Mouse (Mus musculus) forelimb bud, embryonic 11.5 days (tissue): ENCODE measurements at regions not wholly inside any gene's neighbourhood (a gene's known extent, or its start where the extent isn't known, plus 50 kb on each side); places are given as distances from the start of the nearest gene placed in this dataset.
A peak's percentile ranks its signal among the peaks of the same experiment; 100 is the strongest.
"Not testable (repeated sequence)": the region's sequence is repeated elsewhere in the genome, so short reads cannot be mapped to it uniquely, and the experiment has no call there.

Experiments
- DNase-seq: peaks from one replicate; pipeline ENCODE4 v3.0.0-alpha.2; 2012; ENCODE audit warnings: low read depth, low spot score

DNA sequence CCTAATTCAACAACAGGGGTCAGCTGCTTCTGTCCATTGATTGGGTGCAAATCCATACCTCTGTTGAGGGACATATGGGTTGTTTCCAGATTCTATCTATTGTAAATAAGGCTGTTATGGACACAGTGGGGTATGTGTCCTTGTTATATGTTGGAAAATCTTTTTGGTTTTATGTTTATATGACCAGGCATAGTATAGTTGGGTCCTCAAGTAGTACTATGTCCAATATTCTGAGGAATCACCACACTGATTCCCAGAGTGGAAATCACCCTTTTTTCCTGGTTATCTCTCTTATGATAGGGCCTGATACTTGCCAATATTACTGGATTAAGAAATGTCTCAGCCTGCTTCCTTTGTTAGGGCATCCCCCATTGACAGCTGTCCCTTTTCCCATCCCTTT is 1471.0 kb downstream of the Kcnt2 start:
- no peak for DNase-seq

DNA sequence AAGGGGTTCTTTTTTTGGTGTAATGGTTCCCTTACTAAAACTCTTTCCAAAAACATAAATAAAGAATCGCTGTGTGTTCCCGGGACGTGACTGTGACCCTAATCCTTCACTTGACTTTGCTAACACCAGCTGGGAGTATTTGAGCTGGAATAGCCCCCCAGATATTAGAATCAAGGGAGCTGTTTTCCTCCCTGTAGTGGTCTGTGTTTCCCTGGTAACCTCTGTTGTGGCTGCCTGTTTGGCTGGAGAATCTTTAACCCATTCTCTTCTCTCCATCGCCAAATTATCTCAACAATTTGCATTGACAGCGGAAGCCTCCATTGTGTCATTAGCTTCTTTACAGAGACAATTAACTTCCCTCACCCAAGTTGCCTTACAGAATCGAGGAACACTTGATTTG is 1471.6 kb downstream of the Kcnt2 start:
- DNase-seq: no peak

DNA sequence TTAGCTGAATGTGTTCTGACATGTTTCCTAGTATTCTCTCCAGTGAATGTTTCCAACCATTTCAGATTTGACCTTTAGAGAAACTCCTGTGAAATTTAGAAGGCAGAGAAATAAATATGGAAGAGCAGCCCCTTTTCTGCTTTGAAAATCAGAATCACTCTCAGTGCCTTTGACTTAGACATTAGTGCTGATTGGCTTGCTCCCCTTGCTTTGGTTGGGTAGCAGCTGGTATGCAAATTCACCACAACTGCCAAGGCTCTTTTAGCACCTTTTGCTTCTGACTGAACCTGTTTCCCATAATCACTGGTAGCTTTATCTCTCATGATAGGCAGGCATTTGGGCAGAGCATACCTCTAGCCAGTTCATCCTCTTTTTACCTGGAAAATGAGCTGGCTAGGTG is 1495.3 kb downstream of the Kcnt2 start:
- no peak for DNase-seq

DNA sequence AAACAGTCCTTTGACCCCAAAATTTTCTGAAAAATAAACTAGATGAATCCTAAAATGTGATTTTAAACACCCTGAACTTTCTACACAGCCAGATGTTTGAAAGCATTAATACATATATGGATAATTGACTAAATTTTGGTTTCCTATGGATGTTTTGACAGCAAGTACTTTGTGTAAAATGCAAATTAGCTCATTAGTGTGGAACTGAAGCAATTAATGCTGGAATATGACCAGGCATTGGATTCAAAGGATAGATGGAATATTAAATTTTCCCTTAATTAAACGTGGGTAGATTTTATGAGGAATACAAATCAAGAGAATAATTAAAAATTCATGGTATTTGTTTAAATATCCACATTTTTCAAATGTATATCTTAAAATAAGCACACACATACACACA is 1530.1 kb downstream of the Kcnt2 start:
- DNase-seq: no peak

DNA sequence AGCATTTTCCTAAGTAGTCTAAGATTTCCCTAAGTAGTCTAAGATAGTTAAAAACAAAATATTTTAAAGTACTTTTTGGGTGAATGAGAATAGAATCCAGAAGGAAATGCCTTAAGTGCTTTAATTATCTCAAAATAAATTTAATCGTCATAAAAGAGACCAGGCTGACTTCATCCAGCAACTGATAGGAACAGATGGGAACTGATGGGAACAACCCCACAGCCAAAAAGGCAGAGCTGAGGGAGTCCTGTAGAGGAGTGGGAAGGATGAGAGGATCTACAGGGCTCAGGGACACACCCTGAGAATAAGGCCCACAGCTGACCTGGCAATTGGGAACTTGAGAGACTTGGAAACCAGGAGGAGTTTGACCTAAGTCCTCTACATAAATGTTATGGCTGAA is 1537.4 kb downstream of the Kcnt2 start:
- no peak for DNase-seq

DNA sequence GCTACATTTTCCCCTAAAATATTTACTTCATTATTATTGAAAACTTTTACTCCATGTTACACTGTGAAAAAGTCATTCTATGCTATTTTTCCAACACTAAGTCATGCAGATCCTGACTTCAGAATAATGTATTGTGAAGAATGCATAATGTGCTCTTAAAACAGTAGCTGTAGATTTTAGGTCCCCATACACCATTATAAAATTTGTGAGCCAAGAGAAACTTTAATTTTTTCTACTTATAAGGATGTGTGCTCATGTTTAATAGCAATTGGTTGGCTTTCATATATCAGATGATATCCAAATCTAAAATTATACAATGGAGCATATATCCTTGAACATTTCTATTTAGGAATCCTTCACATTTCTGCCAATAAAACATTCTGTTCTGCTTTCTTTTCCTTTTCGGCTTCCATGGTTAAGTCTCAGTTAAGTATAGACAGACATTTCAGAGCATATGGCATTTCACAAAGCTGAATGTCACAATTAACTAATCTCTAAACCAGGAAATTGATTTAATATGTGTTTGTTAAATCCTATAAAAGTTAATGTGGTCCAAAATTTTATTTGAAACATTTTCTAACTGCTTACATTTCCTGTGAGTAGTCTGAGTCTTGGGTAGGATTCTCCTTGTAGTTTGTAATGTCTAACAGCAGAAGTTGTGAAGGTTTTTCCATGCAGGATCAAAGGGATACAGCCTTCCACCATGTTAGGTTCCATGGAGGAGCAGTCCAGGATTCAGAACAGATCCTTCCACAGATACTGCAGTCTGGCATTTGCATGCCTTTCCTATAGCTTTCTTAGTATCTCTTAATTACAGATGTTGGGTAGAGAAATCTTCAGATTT is 1567.6 kb downstream of the Kcnt2 start:
- DNase-seq: no peak

DNA sequence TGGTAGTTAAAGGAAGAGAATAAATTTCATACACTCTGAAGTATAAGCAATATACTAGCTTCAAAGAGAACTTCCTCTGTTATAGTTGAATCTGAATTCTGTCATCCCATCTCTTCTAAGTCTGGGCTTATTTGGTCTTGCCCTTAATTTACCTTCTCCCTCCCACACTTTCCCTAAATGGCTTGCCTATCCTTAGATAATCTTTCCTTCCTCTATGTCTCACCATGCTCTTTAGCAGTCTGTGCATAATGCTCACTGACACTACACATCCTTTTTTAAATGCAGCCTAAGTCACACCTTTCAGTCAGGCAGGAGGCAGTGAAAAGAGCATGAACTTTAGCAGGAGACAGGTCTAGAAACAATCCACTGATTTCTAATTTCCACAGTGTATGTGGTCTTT is 1585.5 kb downstream of the Kcnt2 start:
- no peak for DNase-seq

DNA sequence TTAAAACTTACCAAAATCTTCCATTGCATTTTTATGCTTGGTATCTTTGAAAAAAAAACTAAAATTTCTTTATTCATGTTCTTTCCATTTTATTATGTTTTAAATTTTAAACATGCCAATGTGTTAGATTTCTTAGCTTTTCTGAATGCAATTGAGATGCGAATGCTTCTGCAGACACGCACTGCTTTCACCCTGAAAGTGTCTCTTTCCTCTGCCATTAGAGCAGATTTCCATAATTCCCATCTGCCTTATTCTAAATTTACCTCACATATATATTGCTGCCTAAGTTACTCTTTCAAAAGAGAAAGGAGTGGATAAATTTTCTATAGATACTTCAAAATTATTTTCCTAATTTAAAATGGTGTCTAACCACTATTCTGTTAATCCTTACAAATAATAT is 1596.6 kb downstream of the Kcnt2 start:
- DNase-seq: no peak

DNA sequence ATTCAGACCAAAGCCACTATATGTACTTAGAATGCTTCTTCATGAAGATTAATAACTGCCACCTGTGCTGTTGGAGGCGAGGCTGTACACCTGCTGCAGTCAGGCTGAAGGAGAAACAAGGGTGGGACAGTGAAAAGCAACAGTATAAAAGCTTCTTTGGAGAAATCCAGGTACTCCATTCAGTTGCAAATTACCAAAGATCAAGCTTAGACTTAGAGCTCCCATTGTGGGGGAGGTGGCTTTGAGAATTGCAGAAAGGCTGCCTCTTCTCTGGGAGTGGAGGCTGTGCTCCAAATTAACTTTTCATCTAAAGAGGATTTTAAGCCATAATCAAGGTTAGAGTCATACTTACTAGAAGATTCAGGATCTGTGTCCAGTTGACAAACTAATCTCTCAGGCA is 1607.9 kb downstream of the Kcnt2 start:
- DNase-seq: not testable (repeated sequence)

DNA sequence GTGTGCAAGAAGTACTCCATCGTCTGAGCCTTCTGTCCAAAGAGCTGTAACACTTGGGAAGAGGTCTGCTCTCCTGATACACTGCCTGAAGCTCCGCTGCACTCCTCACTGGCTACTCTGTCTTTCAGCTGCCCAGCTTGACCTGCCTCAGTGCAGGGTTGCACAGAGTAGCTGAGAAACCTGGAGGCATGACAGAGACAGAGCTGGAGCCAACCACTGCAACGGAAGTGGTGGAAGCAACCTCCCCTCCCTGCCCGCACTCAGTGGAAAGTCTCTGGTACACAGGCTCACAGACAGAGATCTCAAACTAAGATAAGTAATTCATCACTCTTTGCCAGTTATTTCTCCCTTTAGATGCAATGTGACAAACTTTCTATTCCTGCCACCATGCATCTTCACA is 1638.4 kb downstream of the Kcnt2 start:
- no peak for DNase-seq

DNA sequence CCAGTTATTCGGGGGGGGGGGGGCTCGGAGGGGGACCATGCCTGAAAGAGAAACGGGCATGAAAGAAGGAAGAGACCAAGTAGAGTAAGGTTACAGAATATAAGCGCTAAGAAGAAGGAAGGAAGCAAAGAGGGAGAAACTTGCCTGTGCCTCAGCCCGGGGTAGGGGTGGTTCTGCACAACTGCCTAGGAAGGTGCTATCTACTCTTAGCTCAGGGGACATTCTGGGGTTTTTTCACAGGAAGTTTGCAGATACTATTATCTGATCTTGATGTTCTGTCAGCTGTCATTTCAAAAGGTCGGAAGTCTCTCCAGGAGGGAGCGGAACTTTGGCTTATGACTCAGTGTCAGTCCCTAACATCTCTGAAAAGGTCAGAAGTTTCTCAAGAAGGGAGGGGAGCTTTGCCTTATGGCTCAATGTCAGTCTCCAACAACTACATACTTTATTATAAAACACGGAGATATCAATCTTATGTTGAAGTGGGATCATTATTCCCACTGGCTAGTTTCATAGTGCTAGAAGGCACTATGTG is 1652.0 kb downstream of the Kcnt2 start:
- no peak for DNase-seq

DNA sequence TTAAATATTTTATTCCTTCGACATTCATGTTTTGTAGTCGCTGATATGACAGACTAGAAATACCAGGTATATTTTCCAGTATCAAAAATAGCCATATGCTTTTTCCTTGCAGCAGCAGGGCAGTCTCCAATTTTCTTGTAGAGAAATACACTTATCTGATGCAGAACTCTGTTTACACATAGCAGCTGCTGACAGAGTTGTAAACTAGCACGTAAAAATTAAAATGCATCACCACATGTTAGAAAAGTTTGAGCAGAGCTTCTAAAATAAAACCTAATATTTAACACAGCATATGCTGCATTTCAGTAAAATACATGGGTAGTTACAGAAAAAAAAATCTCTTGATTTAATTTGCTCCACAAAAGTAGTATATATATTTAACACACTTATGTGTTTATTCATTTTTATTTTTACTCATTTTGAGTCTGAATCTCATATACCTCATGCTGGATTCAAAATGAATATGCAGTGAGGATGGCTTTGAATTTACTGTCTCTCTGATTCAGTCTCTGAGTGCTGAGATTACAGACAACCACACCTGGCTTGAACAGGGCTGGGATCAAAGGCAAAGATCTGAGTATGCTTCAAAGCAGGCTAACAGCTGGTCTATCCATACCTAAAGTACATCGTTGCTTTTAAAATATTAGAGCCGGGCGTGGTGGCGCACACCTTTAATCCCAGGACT is 1665.9 kb downstream of the Kcnt2 start:
- DNase-seq: no peak

DNA sequence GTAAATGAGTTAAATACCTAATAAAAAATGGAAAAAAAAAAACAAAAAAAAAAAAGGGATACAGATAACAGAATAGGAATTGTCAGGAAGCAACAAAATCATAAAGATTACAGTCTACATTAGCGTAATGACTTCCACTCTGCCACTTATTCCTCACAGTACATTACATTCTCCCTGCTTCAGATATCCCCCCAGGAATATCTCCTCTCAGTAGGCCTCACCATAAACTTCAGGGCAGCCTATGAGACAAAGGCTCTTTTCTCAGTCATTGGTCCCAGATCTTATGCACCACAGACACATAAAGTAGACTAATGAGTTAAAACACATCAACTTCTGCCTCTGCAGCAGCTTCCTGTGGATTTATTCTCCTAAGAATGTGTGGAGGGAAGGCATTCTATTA is 1680.2 kb downstream of the Kcnt2 start:
- DNase-seq: no peak

DNA sequence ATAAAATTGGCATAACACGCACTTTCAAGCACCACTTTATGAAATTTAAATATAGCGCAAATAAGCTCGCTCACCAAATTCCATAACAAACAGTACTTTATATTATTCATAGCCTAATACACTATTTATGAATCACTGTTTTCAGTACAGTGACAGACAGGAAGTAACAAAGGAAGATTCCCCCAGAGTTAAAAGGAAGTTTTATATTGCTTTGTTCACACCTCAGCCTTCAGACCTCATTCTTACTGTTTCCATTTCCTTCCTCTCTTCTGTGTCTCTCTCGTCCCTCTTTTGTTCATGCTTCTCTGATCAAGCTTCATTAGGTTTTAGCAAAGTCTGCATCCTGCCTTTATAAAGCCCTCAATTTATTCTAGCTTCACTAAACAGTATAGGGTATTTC is 1680.8 kb downstream of the Kcnt2 start:
- no peak for DNase-seq

DNA sequence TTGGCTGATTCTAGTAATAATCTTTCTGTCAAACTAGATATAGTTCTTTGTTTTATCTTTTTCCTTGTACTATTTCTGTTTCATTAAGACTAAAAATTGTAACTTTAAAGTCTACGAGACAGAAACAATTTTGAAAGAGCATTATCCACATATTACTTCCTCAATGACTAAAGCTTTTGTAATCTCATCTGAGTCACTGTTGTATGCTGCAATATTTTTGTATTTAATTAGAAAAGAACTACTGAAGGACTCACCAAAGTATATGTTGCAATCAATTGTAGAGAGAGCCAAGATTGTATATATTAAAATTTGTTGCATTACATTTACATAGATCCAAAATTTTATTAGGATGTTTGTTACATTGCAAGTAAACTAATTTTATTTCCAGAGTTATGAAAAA is 1692.4 kb upstream of the B3galt2 start:
- DNase-seq: no peak

DNA sequence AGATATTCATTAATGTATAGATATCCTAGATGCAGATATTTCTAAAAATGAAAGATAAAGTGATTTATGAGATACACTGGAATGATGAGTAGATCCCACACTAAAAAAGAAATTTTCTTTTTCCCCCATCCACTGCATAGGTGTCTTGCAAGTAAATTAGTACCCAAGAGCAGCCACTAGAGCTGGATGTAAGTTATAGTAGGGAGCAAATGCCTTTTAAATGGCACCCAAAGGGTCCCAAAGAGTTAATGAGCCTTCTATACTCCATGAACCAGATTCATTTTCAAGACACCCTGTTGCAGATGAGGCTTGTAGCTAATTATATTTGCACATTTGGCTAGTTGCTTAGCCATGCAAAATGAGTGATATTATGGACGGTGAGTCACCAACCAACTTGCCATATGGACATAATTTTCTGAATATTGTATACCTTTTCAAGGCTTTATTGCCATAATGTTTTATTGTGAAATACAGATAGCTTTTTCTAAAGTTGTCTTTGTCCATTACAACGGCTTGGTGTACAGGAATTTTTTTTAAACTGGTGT is 1686.1 kb upstream of the B3galt2 start:
- DNase-seq: no peak

DNA sequence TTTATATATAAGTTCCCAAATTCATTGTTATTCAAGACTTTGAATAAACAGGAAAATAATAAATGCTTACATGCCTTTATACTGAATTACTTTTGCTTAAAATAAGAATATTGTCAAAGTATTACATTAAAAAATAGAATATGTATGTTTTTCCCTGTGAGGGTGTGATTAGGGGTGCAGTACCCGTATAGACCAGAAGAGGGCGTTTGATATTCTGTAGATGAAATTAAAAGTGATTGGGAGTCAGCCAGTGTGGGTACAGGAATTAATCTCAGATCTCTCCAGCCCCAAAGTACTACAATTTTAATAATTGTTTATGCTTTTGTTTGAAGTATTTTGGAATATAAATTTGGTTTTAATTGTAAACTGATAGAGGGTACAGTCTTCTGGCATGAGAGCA is 1678.7 kb upstream of the B3galt2 start:
- peak; percentile 7 for DNase-seq

DNA sequence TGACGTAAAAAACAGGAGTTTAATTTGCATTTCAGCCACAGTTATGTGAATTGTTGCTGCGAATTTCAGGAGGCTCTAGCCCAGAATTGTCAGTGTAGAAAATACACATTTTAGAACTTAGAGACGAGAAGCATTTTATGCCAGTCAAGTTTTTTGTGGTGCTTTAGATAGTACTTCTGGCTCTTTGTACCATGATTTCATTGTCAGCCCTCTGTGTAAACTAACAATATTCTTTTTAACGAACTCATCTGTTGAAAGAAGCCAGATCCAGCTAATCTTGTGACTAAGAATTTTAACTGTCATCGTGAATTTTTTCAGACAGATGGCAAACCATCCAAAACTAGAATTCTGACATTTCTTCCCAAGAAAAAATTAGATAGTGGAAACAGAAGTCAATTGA is 1672.3 kb upstream of the B3galt2 start:
- DNase-seq: no peak

DNA sequence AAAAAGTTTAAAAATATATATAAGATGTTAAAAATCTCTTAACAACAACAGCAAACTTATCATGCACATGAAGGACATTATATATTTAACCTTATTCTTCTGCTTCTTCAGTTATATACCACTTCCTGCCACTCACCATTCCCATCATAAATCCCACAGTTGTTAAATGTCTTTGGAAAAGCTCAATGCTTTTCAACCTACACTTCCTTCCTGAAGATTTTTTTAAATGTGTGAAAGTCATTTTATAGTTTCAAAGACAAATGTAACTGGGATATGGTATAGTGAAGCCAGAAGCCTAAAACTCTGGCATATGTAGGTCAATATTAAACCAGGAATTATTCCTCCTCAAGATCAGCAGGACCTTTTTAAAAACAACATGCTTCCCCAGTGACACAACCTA is 1666.1 kb upstream of the B3galt2 start:
- DNase-seq: no peak

DNA sequence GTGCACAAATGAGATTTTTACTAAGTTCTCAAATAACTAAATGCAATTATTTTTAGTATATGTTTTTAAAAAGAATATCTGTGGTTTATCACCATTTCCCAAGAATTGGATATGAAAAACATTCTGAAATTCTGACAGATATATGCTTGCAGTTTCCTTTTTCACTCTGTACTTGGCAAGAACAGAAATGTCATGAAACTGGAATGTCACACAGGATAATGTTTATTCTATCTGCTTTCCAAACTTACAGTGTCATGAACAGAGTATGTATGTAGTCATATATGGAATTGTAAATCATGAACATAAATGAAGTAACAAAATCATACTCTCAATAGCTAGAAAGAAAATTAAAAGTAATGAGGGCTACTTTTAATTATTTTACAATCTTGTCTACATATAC is 1640.7 kb upstream of the B3galt2 start:
- no peak for DNase-seq

DNA sequence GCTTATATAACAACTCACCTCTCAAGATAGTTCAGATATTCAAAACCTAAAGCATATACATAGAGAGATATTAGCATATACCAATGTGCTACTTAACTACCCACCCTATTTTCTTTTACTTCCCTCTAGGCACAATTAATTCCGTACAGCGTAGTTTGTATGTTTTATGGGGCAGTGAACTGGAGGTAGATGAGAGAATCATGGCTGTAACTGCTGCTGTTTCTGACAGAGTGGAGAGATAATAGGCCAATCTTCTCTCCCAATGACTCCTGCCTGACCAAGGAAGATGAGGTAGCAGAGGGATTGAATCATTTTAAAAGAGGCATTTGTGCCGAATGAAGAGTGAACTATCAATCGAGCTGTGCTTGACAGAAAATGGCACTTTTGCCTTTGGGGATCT is 1640.1 kb upstream of the B3galt2 start:
- DNase-seq: no peak

DNA sequence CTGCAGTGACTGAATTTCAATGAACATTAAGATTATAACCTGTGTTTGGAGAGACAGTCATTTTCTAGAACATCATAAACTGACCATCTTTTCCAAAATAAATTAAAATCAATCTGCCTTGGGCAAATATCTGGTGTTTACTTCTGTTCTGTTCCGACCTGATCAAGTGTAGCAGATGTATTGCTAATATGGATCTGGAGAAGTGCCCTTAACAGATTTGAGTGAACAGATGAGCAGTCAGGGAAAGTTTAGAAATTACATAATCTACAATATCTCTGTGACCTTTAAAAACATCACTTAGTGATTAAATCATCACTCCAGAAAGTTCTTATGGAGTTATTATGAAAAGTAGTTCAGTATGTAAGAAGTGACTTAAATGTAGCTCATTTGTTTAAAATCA is 1634.1 kb upstream of the B3galt2 start:
- no peak for DNase-seq

DNA sequence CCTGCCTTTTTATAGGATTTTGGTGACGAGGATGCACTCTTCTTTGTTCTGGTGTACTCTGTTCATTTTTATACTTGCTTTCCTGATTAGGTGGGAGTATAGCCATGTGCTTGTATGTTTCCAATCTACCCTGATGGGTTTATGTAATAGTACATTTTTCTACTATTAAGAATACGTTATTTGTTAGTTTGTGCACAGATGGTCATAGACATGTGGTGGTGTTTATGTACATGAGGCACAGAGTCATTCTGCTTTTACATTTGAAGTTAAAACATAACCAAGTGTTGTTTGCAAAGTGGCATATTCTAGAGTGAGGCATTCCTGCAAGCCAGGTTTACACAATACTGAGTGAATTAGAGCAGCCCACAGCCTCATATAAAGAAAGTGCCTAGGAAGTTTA is 1597.7 kb upstream of the B3galt2 start:
- DNase-seq: no peak
